Mouse (Mus musculus) neural tube, embryonic 12.5 days (tissue): ENCODE measurements around the gene Sf3b3. TPM values are rescaled to one million over a fixed set of nuclear protein-coding genes. Genes with fewer than 3 reads are reported as not detected.

Experiments
- polyA plus RNA-seq: library from polyadenylated mRNA; unstranded; fragments of >200 nt; fragmentation: Nextera tagmentation; extraction: Ambion mirVana; gene quantifications from 2 replicates; pipeline ENCODE4 v1.2.1, GENCODE M21; 2016

Gene Sf3b3
- polyA plus RNA-seq, 1 experiment from 2014 or later: 156 TPM

Other genes with a start within 250 kb of the Sf3b3 start
- gene Vac14, start 228.2 kb downstream of the Sf3b3 start, polyA plus RNA-seq: 32.0 and 34.5 TPM in 2 replicates
- 22.0 and 25.7 TPM in 2 replicates for gene Mtss1l, start 125.3 kb downstream of the Sf3b3 start, polyA plus RNA-seq
- gene Il34, start 40.9 kb downstream of the Sf3b3 start, polyA plus RNA-seq: 1.0 and 1.1 TPM in 2 replicates
- 77.0 and 77.7 TPM in 2 replicates for gene Cog4, start 187 bp downstream of the Sf3b3 start, polyA plus RNA-seq
- 9.9 and 11.9 TPM in 2 replicates for gene Fuk, start 55.7 kb upstream of the Sf3b3 start, polyA plus RNA-seq
- gene St3gal2, start 73.1 kb upstream of the Sf3b3 start, polyA plus RNA-seq: 35.0 and 37.1 TPM in 2 replicates
- 14.5 and 16.7 TPM in 2 replicates for gene Ddx19a, start 151.0 kb upstream of the Sf3b3 start, polyA plus RNA-seq
- gene Ddx19b, start 185.0 kb upstream of the Sf3b3 start, polyA plus RNA-seq: 7.5 and 7.9 TPM in 2 replicates
- gene Aars, start 186.4 kb upstream of the Sf3b3 start, polyA plus RNA-seq: 80.1 and 83.8 TPM in 2 replicates
- 0.30 and 6.2 TPM in 2 replicates for gene Exosc6, start 209.6 kb upstream of the Sf3b3 start, polyA plus RNA-seq
- gene Clec18a, start 245.6 kb upstream of the Sf3b3 start, polyA plus RNA-seq: 1.2 and 2.2 TPM in 2 replicates
- 11.9 and 12.6 TPM in 2 replicates for gene Pdpr, start 247.8 kb upstream of the Sf3b3 start, polyA plus RNA-seq